Mouse (Mus musculus) urinary bladder, postnatal 10 days (tissue): Measurements from ENCODE around the gene Exo1.

Experiments used
- DNase-seq: peaks from one replicate; pipeline ENCODE4 v3.0.0; 2022; ENCODE audit warnings: low spot score

Exo1 gene

DNA sequence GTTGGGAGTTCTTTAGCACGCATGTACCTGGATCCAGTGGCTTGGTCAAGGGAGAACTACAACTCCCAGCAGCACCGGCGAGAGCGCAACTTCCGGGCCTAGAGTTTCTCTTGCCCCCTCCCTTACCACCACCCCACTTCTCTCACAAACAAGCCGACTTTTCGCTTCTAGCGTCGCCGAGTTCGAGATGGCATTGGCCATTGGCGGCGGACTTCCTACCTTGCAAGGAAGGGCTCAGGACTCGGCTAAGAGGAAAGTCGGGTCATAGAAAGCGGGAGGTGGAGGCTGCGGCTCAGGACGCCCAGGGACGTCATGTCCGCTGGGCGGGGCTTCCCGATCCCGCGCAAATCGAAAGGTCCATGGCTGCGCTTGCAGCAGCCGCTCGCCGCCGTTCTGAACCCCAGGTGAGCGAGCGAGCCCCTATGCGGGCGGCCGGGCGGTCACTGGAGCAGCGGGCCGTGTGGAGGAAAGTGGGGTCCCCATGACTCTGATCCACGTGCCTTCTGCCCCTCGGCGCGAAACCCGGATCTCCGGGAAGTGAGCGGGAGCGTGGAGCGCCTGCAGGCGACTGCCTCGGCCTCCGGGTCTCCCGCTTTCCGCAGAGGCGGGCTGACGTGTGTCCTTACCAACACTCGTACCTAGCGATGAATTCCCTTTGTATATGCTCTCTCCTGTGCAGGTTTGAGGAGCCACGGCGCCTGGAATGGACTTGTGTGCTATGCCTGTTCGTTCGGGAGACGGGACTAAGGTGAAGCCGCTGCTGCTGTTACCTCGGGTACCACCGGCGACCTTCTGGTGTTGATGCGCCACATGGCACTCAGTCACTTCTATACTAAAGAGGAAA lies at the start of gene Exo1:
Gene Exo1, plus strand, starts transcription at position 129 of the 844 bp plus-strand sequence.
- DNase-seq: peak; percentile 39

- no peak for DNase-seq
Measured at GRCm38 (mm10) chr1:175855515-175855914, 24.9 kb upstream of the Exo1 start.

GRCm38 (mm10) chr1:175867050-175867449 lies 13.3 kb upstream of the Exo1 start:
- DNase-seq: no peak

GRCm38 (mm10) chr1:175867558-175867957 lies 12.8 kb upstream of the Exo1 start:
- DNase-seq: no peak

DNA sequence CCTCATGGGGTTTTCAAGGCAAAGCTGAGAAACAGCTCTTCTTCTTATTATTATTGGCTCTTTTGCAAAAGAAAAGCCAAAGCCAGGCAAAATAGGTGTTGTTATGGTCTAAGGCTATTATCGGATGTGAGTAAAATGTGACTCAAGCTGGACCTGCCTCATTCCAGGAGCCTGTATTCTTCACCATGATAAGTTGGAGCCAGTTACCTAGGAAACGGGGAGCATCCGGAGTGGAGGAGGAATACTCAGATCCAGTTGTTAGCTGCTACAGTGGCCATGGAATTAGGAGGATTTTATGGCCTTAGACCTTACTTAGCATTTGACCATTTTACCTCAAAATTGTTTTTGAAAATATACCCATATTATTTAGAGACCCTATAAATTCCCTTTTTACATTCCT lies 9.7 kb upstream of the Exo1 start:
- no peak for DNase-seq

- no peak for DNase-seq
Measured at GRCm38 (mm10) chr1:175872028-175872816, 8.2 kb upstream of the Exo1 start.

DNA sequence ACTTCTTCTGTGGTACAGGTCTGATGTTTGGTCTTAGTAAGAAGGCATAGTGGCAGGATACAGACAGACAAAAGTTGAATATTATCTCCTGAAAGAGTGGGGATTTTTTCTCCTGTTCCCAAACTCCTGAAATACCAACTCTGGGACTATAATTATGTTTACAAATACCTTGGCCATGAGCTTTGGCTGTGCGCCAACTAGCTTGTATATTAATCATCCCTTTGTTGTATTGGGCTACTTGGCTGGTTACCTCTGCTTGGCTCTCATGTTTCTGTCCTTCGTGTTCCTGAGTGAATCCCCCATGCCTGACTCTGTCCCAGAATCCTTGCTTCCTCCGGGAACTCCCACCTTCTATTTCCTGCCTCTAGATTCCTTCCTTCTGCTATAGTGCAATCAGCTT lies 3.0 kb downstream of the Exo1 start:
- no peak for DNase-seq

GRCm38 (mm10) chr1:175893263-175893662 lies 12.9 kb downstream of the Exo1 start:
- DNase-seq: no peak

DNA sequence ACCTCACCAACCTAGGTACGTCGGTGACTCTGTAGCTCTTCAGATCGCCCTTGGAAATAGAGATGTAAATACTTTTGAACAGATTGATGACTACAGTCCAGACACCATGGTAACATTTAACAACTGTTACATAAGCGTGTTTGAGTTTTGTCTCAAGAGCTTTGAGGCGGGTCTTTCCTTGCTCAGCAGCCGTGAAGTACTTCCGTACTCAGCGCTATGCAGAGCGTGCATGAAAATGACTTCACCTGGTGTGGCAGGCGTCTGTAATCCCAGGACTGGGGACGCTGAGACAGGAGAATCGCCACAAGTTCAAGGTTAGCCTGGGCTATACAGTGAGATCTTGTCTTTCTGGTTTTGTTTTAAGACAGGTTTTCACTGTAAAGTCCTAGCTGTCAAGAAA lies 13.3 kb downstream of the Exo1 start:
- DNase-seq: no peak

DNA sequence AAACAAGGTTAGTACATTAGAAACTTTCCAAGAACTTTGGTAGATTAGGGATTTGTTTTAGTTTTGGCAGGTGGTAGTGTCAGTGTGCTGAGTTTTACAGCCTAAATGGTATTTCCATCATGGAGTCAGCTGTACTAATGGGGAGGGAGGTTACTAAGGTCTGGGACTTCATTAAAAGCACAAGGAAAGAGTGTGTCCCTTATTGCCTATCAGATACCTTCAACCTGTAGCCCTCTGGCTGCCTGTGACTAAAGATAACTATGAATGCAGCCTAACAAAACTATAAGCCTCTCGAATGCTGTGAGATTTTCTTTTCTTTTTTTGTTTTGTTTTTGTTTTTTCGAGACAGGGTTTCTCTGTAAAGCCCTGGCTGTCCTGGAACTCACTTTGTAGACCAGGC lies 30.8 kb downstream of the Exo1 start:
- no peak for DNase-seq

- DNase-seq: no peak
Measured at GRCm38 (mm10) chr1:175912038-175912437, 31.7 kb downstream of the Exo1 start.

GRCm38 (mm10) chr1:175913728-175914303 lies 33.4 kb downstream of the Exo1 start:
- no peak for DNase-seq

DNA sequence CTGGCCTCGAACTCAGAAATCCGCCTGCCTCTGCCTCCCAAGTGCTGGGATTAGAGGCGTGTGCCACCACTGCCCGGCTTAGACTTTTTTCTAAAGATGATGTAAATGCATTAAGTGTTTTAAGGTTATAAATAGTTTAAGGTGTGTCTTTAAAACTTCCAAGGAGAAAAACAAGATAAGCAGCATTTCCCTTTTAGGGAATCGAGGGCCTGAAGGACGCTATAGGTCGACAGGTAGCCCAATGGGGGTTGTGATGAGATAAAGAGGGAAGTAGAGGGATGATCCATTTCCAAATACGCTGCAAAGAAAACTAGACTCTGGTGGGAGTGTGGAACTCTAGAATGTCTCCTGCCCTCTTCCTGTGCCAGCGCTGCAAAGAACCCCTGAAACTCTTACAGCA lies 39.6 kb downstream of the Exo1 start, which contains the start of gene Gm38100:
Gene Gm38100, plus strand, starts transcription at position 301 of the 400 bp plus-strand sequence.
- no peak for DNase-seq

GRCm38 (mm10) chr1:175921091-175921490 lies 40.7 kb downstream of the Exo1 start:
- DNase-seq: no peak

GRCm38 (mm10) chr1:175923848-175924787 lies 43.7 kb downstream of the Exo1 start:
- DNase-seq: no peak

DNA sequence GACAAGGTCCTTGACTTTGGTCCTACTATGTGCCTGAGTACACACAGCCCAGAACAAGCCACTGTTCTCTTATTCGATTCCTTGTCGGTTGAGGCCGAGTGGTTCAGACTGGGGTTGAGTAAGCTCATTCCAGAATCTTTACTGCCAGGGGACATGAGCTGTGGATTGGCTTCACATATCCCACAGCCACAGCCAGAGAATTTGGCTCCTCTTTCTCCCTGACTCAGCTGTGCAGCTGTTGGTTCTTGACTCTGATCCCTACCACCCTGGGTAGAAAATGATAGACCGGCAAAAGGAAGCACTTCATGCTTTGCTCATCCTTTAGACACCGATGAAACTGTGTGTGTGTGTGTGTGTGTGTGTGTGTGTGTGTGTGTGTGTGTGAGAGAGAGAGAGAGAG lies 51.0 kb downstream of the Exo1 start:
- DNase-seq: no peak

GRCm38 (mm10) chr1:175936282-175936737 lies 55.9 kb downstream of the Exo1 start:
- DNase-seq: no peak

DNA sequence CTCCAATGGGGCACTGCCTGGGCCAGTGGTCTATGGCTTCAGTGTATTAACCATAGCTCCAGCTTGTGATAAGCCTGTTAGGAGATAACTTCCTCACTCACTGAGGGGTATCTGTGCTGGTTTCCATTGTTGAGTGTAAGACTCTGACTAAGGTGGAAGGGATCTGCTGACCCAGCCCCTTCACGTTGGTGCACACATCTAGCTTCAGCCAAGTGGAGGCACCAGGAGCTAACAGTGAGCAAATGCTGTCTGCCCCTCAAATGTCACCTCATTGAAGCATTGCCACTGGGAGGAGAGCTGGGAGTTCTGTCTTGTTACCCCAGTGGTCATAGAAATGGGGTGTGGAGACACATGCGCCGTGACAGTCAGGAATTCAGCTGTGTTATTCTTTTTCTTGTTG lies 58.4 kb downstream of the Exo1 start:
- DNase-seq: no peak

GRCm38 (mm10) chr1:175943168-175943567 lies 62.8 kb downstream of the Exo1 start:
- DNase-seq: no peak

- DNase-seq: no peak
Measured at GRCm38 (mm10) chr1:175946718-175947315, 66.4 kb downstream of the Exo1 start.

- DNase-seq: no peak
Measured at GRCm38 (mm10) chr1:175950421-175950820, 70.0 kb downstream of the Exo1 start.
